Mouse (Mus musculus): ENCODE measurements around the gene Gm28048.

GRCm38 (mm10) chr11:22851416-22851815 is 130.5 kb downstream of the Gm28048 start:
- TF ChIP-seq FLI1 (IDR thresholded peaks at IDR 0.05; ENCODE audit: low read length) (no peak), GATA1 (IDR thresholded peaks at IDR 0.05; ENCODE audit: borderline replicate concordance, low read length) (no peak)
